Mouse (Mus musculus): ENCODE measurements at regions not wholly inside any gene's neighbourhood (a gene's known extent, or its start where the extent isn't known, plus 50 kb on each side); places are given as distances from the start of the nearest gene placed in this dataset.

- H3K4me3 ChIP-seq: no peak overlapping the region
- no peaks in the 10 kb centered on the region for H3K36me3 ChIP-seq
- WGBS: 57% methylated on average over 4 of the region's 4 CpGs
- H3K4me1 ChIP-seq: peaks cover 17% of the 10 kb centered on the region
- no peaks in the 10 kb centered on the region for H3K27me3 ChIP-seq (ENCODE audit: low read depth, poor library complexity, severe bottlenecking)
- DNase-seq (ENCODE audit: low spot score): no peak
- no peaks in the 10 kb centered on the region for H3K9me3 ChIP-seq (replicated peaks)
- H3K27ac ChIP-seq: no peak overlapping the region
Observed at GRCm38 (mm10) chr13:52452291-52452690, 78.8 kb downstream of the Diras2 start.
